Mouse (Mus musculus) stomach, postnatal 0 days (tissue): Measurements from ENCODE around the gene Ier3.

Source experiments
- CTCF ChIP-seq: IDR thresholded peaks from 2 replicates; pipeline ENCODE4 v1.5.1; 2016; ENCODE audit warnings: antibody characterized with exemption, low read depth, mild to moderate bottlenecking, moderate library complexity
- EP300 ChIP-seq: optimal IDR thresholded peaks from 2 replicates; pipeline ENCODE3; 2016; ENCODE audit warnings: antibody characterized with exemption

DNA sequence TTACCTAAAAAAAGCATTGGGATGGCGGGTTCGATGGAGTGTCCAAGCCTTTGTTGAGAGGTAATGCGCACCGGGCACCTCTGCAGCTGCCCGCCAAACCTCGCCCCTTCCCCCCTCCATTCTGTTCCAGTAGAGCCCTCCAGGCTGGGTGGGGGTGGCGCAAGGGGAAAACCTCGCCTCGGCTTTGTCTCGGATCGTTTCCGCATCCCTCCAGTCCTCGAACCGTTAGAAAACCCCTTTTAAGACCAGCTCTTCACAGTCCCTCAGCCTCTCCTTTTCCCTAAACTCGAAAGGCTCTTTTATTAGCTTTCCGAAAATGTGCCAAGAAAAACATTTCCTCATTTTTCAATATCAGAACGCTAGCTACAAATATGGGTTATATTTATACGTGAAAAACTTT is 16.0 kb downstream of the Ier3 start:
- 0 out of 2 replicates have a peak, but pooled peaks have one; percentile 10 for TF ChIP-seq CTCF
- no peak for TF ChIP-seq EP300
